Mouse (Mus musculus) liver, embryonic 14.5 days (tissue): ENCODE measurements around the gene Coro1a. TPM values are rescaled to one million over a fixed set of nuclear protein-coding genes. Genes with fewer than 3 reads are reported as not detected.
A peak's percentile ranks its signal among the peaks of the same experiment; 100 is the strongest.

Experiments used
- ATAC-seq: fragments of 200-750 bp; cut with Nextera tagmentation; 2 replicates; pipeline ENCODE4 v1.8.0; 2017; ENCODE audit warnings: moderate number of reproducible peaks, mild to moderate bottlenecking, moderate library complexity; ENCODE audit not compliant: insufficient read depth
- DNase-seq, 3 experiments: peaks; one replicate each; pipeline ENCODE4 v3.0.0-alpha.2; 2012 to 2013; ENCODE audit warnings: low read depth in 3 of 3, low spot score in 3 of 3
- H3K27ac ChIP-seq: fragments of 300-500 bp; sonication (generic); 2 replicates; pipeline ENCODE4 v1.5.1; 2014; ENCODE audit warnings: moderate library complexity, mild to moderate bottlenecking, control low read depth, inconsistent platforms
- H3K27me3 ChIP-seq: fragments of 300-500 bp; sonication (generic); 2 replicates; pipeline ENCODE4 v1.6.1; 2014; ENCODE audit warnings: mild to moderate bottlenecking, low read length, moderate library complexity; ENCODE audit not compliant: control insufficient read depth, insufficient read depth
- H3K36me3 ChIP-seq: fragments of 300-500 bp; sonication (generic); replicated peaks from 2 replicates; pipeline ENCODE4 v1.6.1; 2014; ENCODE audit warnings: low read depth; ENCODE audit not compliant: control insufficient read depth, insufficient read depth
- H3K4me1 ChIP-seq, 2 experiments: fragments of 200-500 bp in 1 of 2; fragments of 300-500 bp in 1 of 2; sonication (generic) in 1 of 2; replicated peaks; 2 replicates each; pipeline ENCODE4 v1.6.1; 2012 to 2014; ENCODE audit warnings: antibody characterized with exemption in 1 of 2, inconsistent platforms in 1 of 2, low read length in 1 of 2; ENCODE audit not compliant: control insufficient read depth in 2 of 2, insufficient read depth in 2 of 2
- H3K4me2 ChIP-seq: fragments of 300-500 bp; sonication (generic); 2 replicates; pipeline ENCODE4 v1.6.1; 2014; ENCODE audit warnings: low read depth, mild to moderate bottlenecking, control low read depth, moderate library complexity
- H3K4me3 ChIP-seq, 2 experiments: fragments of 200-500 bp in 1 of 2; fragments of 300-500 bp in 1 of 2; sonication (generic) in 1 of 2; 2 replicates each; pipeline ENCODE4 v1.5.1; 2012 to 2014; ENCODE audit warnings: low read depth in 2 of 2, low read length in 2 of 2, mild to moderate bottlenecking in 2 of 2, control low read depth in 1 of 2, inconsistent platforms in 1 of 2, moderate library complexity in 1 of 2; ENCODE audit not compliant: insufficient read depth in 1 of 2
- H3K9ac ChIP-seq: fragments of 300-500 bp; sonication (generic); replicated peaks from 2 replicates; pipeline ENCODE4 v1.6.1; 2014; ENCODE audit warnings: mild to moderate bottlenecking, control low read depth, moderate library complexity
- H3K9me3 ChIP-seq: fragments of 300-500 bp; sonication (generic); 2 replicates; pipeline ENCODE4 v1.6.1; 2016; ENCODE audit warnings: low read length, mixed read lengths; ENCODE audit not compliant: control insufficient read depth
- CTCF ChIP-seq: IDR thresholded peaks from 2 replicates; pipeline ENCODE4 v1.5.1; 2016; ENCODE audit warnings: antibody characterized with exemption, low read depth, control low read depth
- EP300 ChIP-seq: IDR thresholded peaks from 2 replicates; pipeline ENCODE4 v1.6.1; 2016; ENCODE audit warnings: antibody characterized with exemption, low read depth
- WGBS: fragments of 180-500 bp; shearing (Covaris S2); extraction: QIAGEN DNeasy Blood & Tissue Kit; methylation state at CpG from one replicate; pipeline ENCODE4 v1.1.7; 2014; ENCODE audit not compliant: insufficient replicate concordance; 5-methylcytosine and 5-hydroxymethylcytosine counted together
- polyA plus RNA-seq, 2 experiments: library from polyadenylated mRNA; depleted of rRNA in 1 of 2; stranded (reverse) in 1 of 2; unstranded in 1 of 2; fragments of >200 nt; fragmentation: Nextera tagmentation in 1 of 2; extraction: Ambion mirVana in 1 of 2; gene quantifications; 2 replicates each; pipeline versions ENCODE4 v1.2.1 to v1.2.3; 2012 to 2014

The Coro1a gene
- polyA plus RNA-seq, 2 experiments = 52.5 to 81.5 TPM

DNA sequence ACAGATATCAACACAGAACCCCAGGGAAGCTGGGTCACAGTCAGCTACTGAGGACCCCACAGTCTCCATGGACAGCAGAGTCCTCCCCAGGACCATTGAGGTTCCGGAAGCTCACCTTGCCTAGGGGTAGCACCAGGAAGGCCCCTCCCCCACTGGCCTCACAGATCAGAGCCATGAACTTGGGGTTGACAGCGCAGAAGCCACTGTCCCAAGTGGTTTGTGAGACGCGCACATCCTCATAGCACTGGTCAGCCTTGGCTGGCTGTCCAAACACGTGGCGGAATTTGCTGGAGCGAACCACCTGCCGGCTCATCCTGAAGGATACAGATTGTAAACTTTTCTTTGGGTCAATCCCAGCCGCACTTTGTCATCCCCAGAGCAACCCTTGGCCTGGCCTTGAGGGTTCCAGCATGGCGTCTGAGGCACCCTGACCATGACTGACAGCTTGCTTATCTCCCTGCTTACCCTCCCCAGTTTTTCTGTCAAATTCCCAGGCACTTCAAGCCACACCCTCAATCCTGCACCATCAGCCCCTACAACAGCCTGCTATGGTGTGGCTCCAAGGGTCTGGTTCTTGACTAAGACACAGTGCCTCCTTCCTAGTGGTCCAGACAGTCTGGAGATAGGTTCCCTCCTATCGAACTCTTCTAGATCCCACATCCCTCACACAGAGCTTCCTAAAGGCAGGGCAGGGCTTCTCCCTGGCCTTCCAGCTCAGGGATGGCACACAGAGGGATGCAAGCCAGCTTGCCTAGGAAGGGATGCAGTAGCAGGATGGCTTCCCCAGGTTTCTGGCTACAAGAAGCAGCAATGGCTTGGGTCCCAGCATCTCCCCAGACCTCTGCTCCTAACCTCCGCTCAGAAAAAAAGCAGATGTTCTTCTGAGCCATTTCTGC is 4.5 kb downstream of the Coro1a start:
- no peak overlapping the region; the same call in 1 of the 2 replicates for H3K27ac ChIP-seq
- WGBS = 41% methylated on average over 12 of the region's 12 CpGs
- peaks cover 3% of the 10 kb centered on the region for H3K27me3 ChIP-seq
- no peak for TF ChIP-seq EP300
- TF ChIP-seq CTCF = no peak
- peak overlapping the region; percentile 13 for H3K4me2 ChIP-seq
- DNase-seq (no peak), ATAC-seq (no peak)
- H3K9ac ChIP-seq = no peak overlapping the region
- no peaks in the 10 kb centered on the region for H3K36me3 ChIP-seq
- peak overlapping the region; percentile 33 to 50 for H3K4me3 ChIP-seq
- peaks cover 0 to 7% of the 10 kb centered on the region in 2 experiments; a peak in 2 of 4 replicates for H3K4me1 ChIP-seq
- H3K9me3 ChIP-seq = no peaks in the 10 kb centered on the region

GRCm38 (mm10) chr7:126702358-126702757 is 5.2 kb downstream of the Coro1a start:
- 38% methylated on average over 6 of the region's 6 CpGs for WGBS
- Histone ChIP-seq H3K9me3 (no peaks in the 10 kb centered on the region), H3K4me3 (peak overlapping the region; percentile 15 to 18; a peak in 2 of 4 replicates), H3K36me3 (no peaks in the 10 kb centered on the region), H3K9ac (no peak overlapping the region), H3K4me1 (peaks cover 0 to 5% of the 10 kb centered on the region in 2 experiments; a peak in 2 of 4 replicates), H3K27me3 (peaks cover 3% of the 10 kb centered on the region), H3K4me2 (peak overlapping the region; percentile 44), H3K27ac (no peak overlapping the region)
- no peak for TF ChIP-seq EP300
- no peak for TF ChIP-seq CTCF
- ATAC-seq (no peak), DNase-seq (no peak)

DNA sequence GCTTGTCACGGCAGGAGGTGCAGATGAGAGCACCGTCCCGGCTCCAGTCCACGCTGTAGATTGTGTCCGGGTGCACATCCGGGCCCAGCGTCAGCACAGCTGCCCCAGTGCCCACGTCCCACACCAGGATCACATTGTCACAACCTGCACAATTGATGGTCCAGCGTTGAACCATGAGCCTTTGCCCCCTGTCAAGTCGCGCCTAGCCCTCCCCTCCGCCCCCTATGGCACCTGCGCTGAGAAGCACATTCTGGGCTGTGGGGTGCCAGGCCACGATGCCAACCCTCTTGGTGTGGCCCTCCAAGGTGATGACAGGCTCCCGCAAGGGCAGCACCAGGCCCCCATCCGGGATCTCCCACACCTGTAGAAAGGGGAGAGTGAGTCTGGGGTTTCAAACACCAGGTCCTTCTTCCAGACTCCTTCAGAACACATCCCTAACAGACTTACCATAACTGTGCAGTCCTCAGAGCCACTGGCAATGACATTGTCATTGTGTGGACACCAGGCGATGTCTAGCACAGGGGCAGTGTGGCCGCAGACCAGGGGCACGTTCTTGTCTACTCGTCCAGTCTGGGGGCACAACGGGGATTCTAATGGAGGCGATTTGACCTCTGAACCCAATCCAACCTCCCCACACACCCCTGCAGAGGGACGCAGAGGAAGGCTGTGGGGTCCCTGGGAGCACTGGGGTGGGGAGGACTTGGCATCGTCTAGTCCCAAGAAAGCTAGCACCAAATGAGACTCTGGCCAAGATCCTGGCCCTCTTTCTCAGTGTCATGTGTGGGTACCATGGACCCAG is 5.8 kb downstream of the Coro1a start:
- peak overlapping the region; percentile 5 to 20; a peak in 1 of 4 replicates for H3K4me3 ChIP-seq
- DNase-seq = no peak
- no peaks in the 10 kb centered on the region for H3K9me3 ChIP-seq
- WGBS = 44% methylated on average over 24 of the region's 24 CpGs
- TF ChIP-seq EP300 = no peak
- no peak for TF ChIP-seq CTCF
- peaks cover 3% of the 10 kb centered on the region for H3K27me3 ChIP-seq
- no peak overlapping the region for H3K9ac ChIP-seq
- peak overlapping the region; percentile 44 for H3K4me2 ChIP-seq
- no peak overlapping the region for H3K27ac ChIP-seq
- ATAC-seq = no peak
- no peaks in the 10 kb centered on the region for H3K36me3 ChIP-seq
- H3K4me1 ChIP-seq = peaks cover 0 to 5% of the 10 kb centered on the region in 2 experiments; a peak in 3 of 4 replicates

DNA sequence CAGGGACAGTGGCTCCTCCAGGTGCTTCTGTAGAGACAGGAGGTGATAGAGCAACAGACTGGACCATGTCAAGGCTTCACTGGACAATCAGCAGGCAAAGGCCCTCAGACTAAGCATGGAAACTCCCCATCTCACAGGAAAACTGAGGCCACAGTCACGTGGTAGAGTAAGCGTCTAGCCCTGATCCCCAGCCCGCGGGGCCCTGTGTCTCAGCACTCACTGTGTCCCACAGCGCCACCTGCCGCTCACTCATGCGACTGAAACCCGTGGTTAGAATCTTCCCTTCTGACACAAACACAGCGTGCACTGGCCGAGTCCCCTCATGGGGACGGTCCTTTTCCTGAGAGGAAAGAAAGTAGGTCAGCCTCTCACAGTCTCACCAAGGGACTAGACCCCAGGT is 6.5 kb downstream of the Coro1a start:
- peak overlapping the region; percentile 44 for H3K4me2 ChIP-seq
- no peaks in the 10 kb centered on the region for H3K36me3 ChIP-seq
- ATAC-seq = peak; percentile 50
- H3K27me3 ChIP-seq = peaks cover 3% of the 10 kb centered on the region
- H3K4me1 ChIP-seq = peaks cover 0 to 5% of the 10 kb centered on the region in 2 experiments; a peak in 3 of 4 replicates
- WGBS = 2% methylated on average over 11 of the region's 11 CpGs
- peak overlapping the region; percentile 5 to 20; a peak in 2 of 4 replicates for H3K4me3 ChIP-seq
- no peak for TF ChIP-seq EP300
- peak; percentile 97 for TF ChIP-seq CTCF
- no peaks in the 10 kb centered on the region for H3K9me3 ChIP-seq
- no peak overlapping the region for H3K9ac ChIP-seq
- peak; percentile 71 to 77 (median 72) for DNase-seq
- no peak overlapping the region for H3K27ac ChIP-seq
